13 mouse cellular contexts compared by ENCODE assay signal in the genomic region with DNA sequence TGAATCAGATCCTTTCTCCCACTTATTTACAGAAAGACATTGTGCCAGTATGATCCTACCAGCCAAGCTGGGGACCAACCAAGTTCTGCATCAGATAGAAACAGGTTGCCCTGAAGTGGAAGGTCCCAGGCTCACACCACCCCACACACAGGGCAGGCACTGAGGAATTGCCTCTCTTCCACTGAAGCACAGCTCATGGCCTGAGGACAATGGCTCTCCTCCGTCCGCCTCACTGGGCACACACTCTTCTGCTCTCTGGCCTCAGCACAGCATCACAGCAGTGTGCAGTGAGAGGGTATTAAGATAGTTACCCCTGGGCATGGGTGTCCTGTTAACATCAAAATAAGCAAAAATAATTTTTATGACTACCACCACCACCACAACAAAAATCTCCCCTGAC. TPM values are rescaled to one million over a fixed set of nuclear protein-coding genes. Genes with fewer than 3 reads are reported as not detected.
"Had no signal": no experiment of that assay in that cellular context is flagged by ENCODE, and none has a peak within 500 bp of the region (broad histone marks: within the 10 kb centered on the region; RNA-seq: fewer than 3 reads in every experiment).

No protein-coding gene starts in this region.

- H3K27me3 ChIP-seq: limb, embryonic 13.5 days; midbrain, embryonic 13.5 days had no signal

- H3K4me2 ChIP-seq: limb, embryonic 13.5 days; midbrain, embryonic 13.5 days had no signal

- DNase-seq: kidney, postnatal 14 days; left cerebral cortex, postnatal 4 days; lung, adult 2 months; lung, postnatal 10 days; lung, postnatal 4 days; right cerebral cortex, postnatal 4 days; spleen, adult 18-20 months; thymus, adult 2 months; thymus, postnatal 25 days had no signal

- H3K27ac ChIP-seq: limb, embryonic 13.5 days; liver, embryonic 14.5 days; midbrain, embryonic 13.5 days had no signal

- H3K9ac ChIP-seq: limb, embryonic 13.5 days; liver, embryonic 14.5 days; midbrain, embryonic 13.5 days had no signal

- H3K9me3 ChIP-seq: limb, embryonic 13.5 days; midbrain, embryonic 13.5 days had no signal

- H3K4me1 ChIP-seq: midbrain, embryonic 13.5 days had no signal

- H3K36me3 ChIP-seq: limb, embryonic 13.5 days had no signal

- H3K4me3 ChIP-seq: limb, embryonic 13.5 days; midbrain, embryonic 13.5 days had no signal

- ATAC-seq: midbrain, embryonic 13.5 days had no signal

RNA-seq across cellular contexts. Expression of a gene that starts 39.7 kb away (rescaled TPM):
- total RNA-seq: liver, adult 2 months had no signal
